Mouse (Mus musculus): ENCODE measurements around the gene Gm1123. TPM values are rescaled to one million over a fixed set of nuclear protein-coding genes. Genes with fewer than 3 reads are reported as not detected.

The Gm1123 gene
- polyA plus RNA-seq, 1 experiment from 2014 or later, result not detected

GRCm38 (mm10) chr9:98962478-98963142 is 72.9 kb downstream of the Gm1123 start:
- WGBS, result under 1% methylated on average over 20 of the region's 20 CpGs
- Histone ChIP-seq H3K27ac (replicated peaks) (0 out of 2 replicates have a peak overlapping the region, but pooled peaks have one; percentile 35), H3K36me3 (replicated peaks) (no peaks in the 10 kb centered on the region), H3K4me1 (peaks cover 33% of the 10 kb centered on the region), H3K9me3 (no peaks in the 10 kb centered on the region), H3K27me3 (replicated peaks; ENCODE audit: low read depth, poor library complexity, severe bottlenecking) (peaks cover 100% of the 10 kb centered on the region), H3K4me3 (peak overlapping the region; percentile 4; the same call in 1 of the 2 replicates)
- DNase-seq (ENCODE audit: low spot score), result peak; percentile 54

DNA sequence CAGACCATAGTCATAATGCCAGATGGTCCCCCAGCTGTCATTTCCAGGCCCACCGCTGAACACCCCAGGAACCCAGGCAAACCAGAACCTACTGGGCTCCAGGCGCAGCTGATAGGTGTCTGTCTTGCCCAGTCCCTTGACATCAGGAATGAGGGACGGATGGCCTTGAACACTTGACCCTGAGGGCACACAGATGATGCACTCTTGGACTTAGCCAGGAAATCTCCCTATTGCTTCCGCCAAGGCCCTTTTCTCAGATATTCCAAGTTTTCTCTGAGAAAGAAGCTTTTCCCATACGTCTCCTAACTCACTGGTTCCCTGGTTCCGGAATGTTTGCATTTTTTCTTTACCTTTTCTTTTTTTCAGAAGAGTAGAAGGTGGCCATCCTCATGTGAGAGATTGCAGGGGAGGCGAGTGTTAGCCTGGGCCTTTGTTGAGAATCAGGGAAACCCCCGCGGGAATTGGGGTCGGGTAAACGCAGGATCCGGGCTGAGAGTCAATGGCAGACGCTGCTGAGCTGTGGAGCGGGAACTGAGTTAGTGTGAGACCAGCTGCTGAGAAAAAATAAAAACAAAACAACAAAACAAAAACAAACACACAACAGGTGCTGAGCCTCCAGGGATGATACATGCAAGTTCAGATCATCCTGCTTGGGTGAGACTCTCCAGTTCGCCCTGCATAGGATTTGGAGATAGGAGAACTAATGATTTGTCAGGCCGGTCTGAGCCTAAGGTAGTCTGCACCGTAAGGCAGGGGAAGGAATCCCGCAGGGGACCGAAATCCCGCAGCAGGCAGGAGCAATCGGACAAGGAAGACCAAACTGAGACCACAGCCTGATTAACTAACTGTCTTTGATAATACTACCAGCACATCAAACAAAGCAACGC is 73.7 kb downstream of the Gm1123 start:
- peaks cover 37% of the 10 kb centered on the region for H3K4me1 ChIP-seq
- H3K4me3 ChIP-seq, result peak overlapping the region; percentile 4; the same call in 1 of the 2 replicates
- 3% methylated on average over 22 of the region's 22 CpGs for WGBS
- no peaks in the 10 kb centered on the region for H3K36me3 ChIP-seq (replicated peaks)
- DNase-seq (ENCODE audit: low spot score), result peak; percentile 58
- H3K27ac ChIP-seq (replicated peaks), result no peak overlapping the region
- no peaks in the 10 kb centered on the region for H3K9me3 ChIP-seq
- peaks cover 100% of the 10 kb centered on the region for H3K27me3 ChIP-seq (replicated peaks; ENCODE audit: low read depth, poor library complexity, severe bottlenecking)

DNA sequence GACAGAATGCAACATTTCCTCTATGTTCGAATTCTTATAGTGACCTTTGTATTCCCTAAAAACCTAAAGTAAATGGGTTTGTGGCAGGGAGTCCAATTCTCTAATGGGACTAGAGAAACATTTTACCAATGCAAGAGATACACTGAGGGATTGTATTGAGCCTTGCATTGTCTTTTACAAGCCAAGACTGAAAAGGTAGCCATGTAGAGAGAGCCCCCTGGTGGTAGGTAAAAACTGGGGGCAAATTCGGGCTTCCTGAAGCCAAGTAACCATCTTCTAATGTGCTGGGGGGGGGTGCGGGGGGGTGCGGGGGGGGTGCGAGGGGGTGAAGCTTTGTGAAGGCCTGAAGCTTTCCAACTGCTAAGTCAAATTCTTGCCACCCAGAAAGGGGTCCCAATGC is 75.2 kb downstream of the Gm1123 start:
- H3K4me3 ChIP-seq, result no peak overlapping the region
- no peaks in the 10 kb centered on the region for H3K9me3 ChIP-seq
- H3K27me3 ChIP-seq (replicated peaks; ENCODE audit: low read depth, poor library complexity, severe bottlenecking), result peaks cover 100% of the 10 kb centered on the region
- 15% methylated on average over 5 of the region's 5 CpGs for WGBS
- H3K36me3 ChIP-seq (replicated peaks), result no peaks in the 10 kb centered on the region
- DNase-seq (ENCODE audit: low spot score), result no peak
- H3K27ac ChIP-seq (replicated peaks), result no peak overlapping the region
- peaks cover 48% of the 10 kb centered on the region for H3K4me1 ChIP-seq

DNA sequence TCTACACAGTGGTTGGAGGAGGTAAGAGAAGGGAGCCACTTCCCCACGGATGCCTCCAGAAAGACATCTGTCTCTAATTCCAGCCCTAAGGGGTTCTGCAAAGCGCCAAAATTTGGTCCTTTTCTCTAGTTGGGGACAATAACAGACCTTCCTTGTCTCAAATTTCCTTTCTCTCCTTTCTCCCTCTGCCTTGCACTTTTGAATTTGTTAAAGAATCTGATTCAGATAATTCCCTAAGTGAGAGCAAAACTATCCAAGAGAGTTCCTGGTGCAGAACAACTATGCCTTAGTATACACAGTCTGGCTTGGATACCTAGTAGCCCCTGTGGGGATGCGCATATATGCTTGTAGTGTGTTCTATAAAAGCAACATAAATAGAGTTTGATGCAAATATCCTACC is 75.7 kb downstream of the Gm1123 start:
- Histone ChIP-seq H3K4me1 (peaks cover 49% of the 10 kb centered on the region), H3K9me3 (no peaks in the 10 kb centered on the region), H3K4me3 (peak overlapping the region; percentile 66; the same call in 1 of the 2 replicates), H3K36me3 (replicated peaks) (no peaks in the 10 kb centered on the region), H3K27me3 (replicated peaks; ENCODE audit: low read depth, poor library complexity, severe bottlenecking) (peaks cover 100% of the 10 kb centered on the region), H3K27ac (replicated peaks) (no peak overlapping the region)
- WGBS, result 30% methylated on average over 3 of the region's 3 CpGs
- DNase-seq (ENCODE audit: low spot score), result no peak

DNA sequence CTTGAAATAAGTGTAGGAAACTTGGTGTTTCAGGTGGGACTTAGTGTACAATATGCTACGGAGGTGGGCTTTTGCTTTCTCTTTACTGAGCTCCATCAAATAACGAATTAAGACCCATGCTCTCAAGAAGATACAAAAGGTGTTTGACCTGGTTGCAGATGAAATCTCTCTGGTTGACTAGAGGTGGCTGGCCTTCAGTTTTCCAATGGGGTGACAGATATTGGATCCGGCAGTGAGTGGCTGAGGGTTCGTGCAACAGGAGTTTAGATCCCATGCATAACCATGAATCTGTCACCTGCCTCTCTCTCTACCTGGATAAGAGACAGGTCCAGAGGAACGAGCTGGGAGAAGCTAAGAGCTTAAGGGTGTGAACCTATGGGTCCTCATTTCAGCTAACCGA is 76.9 kb downstream of the Gm1123 start:
- Histone ChIP-seq H3K9me3 (no peaks in the 10 kb centered on the region), H3K4me3 (peak overlapping the region; percentile 66), H3K4me1 (peaks cover 53% of the 10 kb centered on the region), H3K36me3 (replicated peaks) (no peaks in the 10 kb centered on the region), H3K27ac (replicated peaks) (no peak overlapping the region), H3K27me3 (replicated peaks; ENCODE audit: low read depth, poor library complexity, severe bottlenecking) (peaks cover 100% of the 10 kb centered on the region)
- WGBS, result 4% methylated on average over 6 of the region's 6 CpGs
- peak; percentile 30 for DNase-seq (ENCODE audit: low spot score)

DNA sequence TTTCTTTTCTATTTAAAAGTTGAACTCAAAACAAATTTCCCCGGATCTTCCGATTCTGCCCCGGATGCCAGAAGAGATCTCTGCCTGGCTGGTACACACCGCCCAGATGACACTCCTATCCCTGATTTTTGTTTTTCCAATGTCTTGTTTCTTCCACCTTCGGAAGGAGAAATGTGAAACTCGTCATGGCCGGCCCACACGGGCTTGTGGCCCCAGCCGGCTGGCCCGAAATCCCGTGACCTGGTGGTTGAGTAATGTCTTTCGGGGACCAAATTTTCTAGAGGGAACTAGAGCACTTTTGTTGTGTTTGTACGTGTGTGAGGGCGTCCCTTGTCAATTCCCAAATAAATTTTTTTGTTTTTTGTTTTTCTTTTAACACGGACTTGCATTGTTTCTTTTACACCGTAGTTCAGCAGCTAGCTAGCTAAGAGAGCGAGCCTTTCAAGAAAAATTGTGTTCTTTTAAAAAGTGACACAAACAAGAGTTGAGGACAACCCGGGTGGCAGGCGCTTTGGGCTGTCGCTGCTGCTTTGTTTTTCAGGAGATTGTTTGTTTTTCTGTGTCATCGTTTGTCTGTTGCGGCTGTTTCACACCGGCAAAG is 77.7 kb downstream of the Gm1123 start:
- Histone ChIP-seq H3K36me3 (replicated peaks) (no peaks in the 10 kb centered on the region), H3K4me3 (peak overlapping the region; percentile 66), H3K27me3 (replicated peaks; ENCODE audit: low read depth, poor library complexity, severe bottlenecking) (peaks cover 100% of the 10 kb centered on the region), H3K4me1 (peaks cover 45% of the 10 kb centered on the region), H3K9me3 (no peaks in the 10 kb centered on the region), H3K27ac (replicated peaks) (no peak overlapping the region)
- peak; percentile 62 for DNase-seq (ENCODE audit: low spot score)
- WGBS, result under 1% methylated on average over 23 of the region's 23 CpGs

Other genes with a start within 250 kb of the Gm1123 start
- gene Prr23a1, start 193.2 kb downstream of the Gm1123 start, polyA plus RNA-seq (2016; fragmentation: Nextera tagmentation; extraction: Ambion mirVana), result 0.18 TPM in 1 of 2 replicates, not detected in the other
- not detected in 2 replicates for gene Prr23a2, start 179.2 kb downstream of the Gm1123 start, polyA plus RNA-seq (2016; fragmentation: Nextera tagmentation; extraction: Ambion mirVana)
- gene Prr23a3, start 170.9 kb downstream of the Gm1123 start, polyA plus RNA-seq (2016; fragmentation: Nextera tagmentation; extraction: Ambion mirVana), result 0.08 and 0.10 TPM in 2 replicates
- not detected in 2 replicates for gene 7420426K07Rik, start 132.6 kb downstream of the Gm1123 start, polyA plus RNA-seq (2016; fragmentation: Nextera tagmentation; extraction: Ambion mirVana)
- 1.9 and 2.4 TPM in 2 replicates for gene Foxl2, start 80.4 kb downstream of the Gm1123 start, polyA plus RNA-seq (2016; fragmentation: Nextera tagmentation; extraction: Ambion mirVana)
- 58.1 and 61.8 TPM in 2 replicates for gene Faim, start 49.3 kb downstream of the Gm1123 start, polyA plus RNA-seq (2016; fragmentation: Nextera tagmentation; extraction: Ambion mirVana)
- 1.3 and 1.4 TPM in 2 replicates for gene Pik3cb, start 104.9 kb upstream of the Gm1123 start, polyA plus RNA-seq (2016; fragmentation: Nextera tagmentation; extraction: Ambion mirVana)
- not detected in 2 replicates for gene Faiml, start 201.5 kb upstream of the Gm1123 start, polyA plus RNA-seq (2016; fragmentation: Nextera tagmentation; extraction: Ambion mirVana)
- 42.4 and 46.8 TPM in 2 replicates for gene Cep70, start 207.7 kb upstream of the Gm1123 start, polyA plus RNA-seq (2016; fragmentation: Nextera tagmentation; extraction: Ambion mirVana)